Comparison of ENCODE assay signal across 7 mouse cellular contexts in the genomic region with DNA sequence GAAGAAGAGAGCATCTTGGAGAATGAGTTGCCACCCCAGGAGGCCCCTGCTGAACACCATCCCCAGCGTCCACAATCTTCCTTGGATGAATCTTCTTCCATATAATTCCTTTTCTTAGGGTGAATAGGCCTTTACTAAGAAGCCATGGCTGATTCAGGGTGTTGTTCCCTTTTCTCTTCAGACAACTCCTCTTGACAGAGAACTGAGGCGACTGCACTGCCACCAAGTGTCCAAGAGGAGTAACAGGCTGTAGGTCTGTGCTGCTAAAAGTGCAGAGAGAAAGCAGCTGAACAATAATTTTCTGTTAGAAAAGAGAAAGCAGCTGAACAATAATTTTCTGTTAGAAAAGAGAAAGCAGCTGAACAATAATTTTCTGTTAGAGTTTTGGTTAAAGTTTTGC. TPM values are rescaled to one million over a fixed set of nuclear protein-coding genes. Genes with fewer than 3 reads are reported as not detected.
DNase-seq lines count a peak whose midpoint lies in the region; ATAC-seq and TF ChIP-seq lines count a peak whose summit lies in the region.
"Not testable (repeated sequence)": the region's sequence is repeated elsewhere in the genome, so short reads cannot be mapped to it uniquely, and the experiment has no call there.

No protein-coding gene starts in this region.

- H3K36me3 ChIP-seq in ES-Bruce4 (ENCODE audit: control insufficient read depth, insufficient read depth, low read length, poor library complexity, severe bottlenecking): not testable (repeated sequence)

- not testable (repeated sequence) for TF ChIP-seq POLR2A in ES-Bruce4 (IDR thresholded peaks at IDR 0.05; ENCODE audit: insufficient read depth, low read length)

- not testable (repeated sequence) for H3K27ac ChIP-seq in ES-Bruce4 (ENCODE audit: insufficient read depth, low read length)

- H3K27me3 ChIP-seq in ES-Bruce4 (ENCODE audit: control insufficient read depth, insufficient read depth, low read length, poor library complexity, severe bottlenecking): not testable (repeated sequence)

- H3K4me1 ChIP-seq in ES-Bruce4 (ENCODE audit: control insufficient read depth, insufficient read depth, low read length): not testable (repeated sequence)

- peak; percentile 24 for TF ChIP-seq CTCF in ES-Bruce4 (IDR thresholded peaks at IDR 0.05; ENCODE audit: low read depth, low read length)

- not testable (repeated sequence) for TF ChIP-seq EP300 in ES-Bruce4 (IDR thresholded peaks at IDR 0.05; ENCODE audit: insufficient read depth, low read depth, low read length)

- DNase-seq in adrenal gland, postnatal 10 days: peak; percentile 7
- DNase-seq in embryo, embryonic 10 days (ENCODE audit: low spot score): peak; percentile 12
- DNase-seq in kidney, postnatal 10 days: peak; percentile 24
- DNase-seq in lung, postnatal 10 days: peak; percentile 3
- DNase-seq in right cerebral cortex, postnatal 14 days: peak; percentile 5

- peak; percentile 64; the same call in 1 of the 2 replicates for ATAC-seq in frontal cortex, adult (ENCODE audit: low TSS enrichment)

- not testable (repeated sequence) for H3K9ac ChIP-seq in ES-Bruce4 (ENCODE audit: low read depth, poor library complexity, severe bottlenecking)

- H3K4me3 ChIP-seq in ES-Bruce4 (ENCODE audit: low read depth, low read length): not testable (repeated sequence)

- H3K9me3 ChIP-seq in ES-Bruce4 (replicated peaks; ENCODE audit: control insufficient read depth, insufficient read depth, low read length, poor library complexity, severe bottlenecking): not testable (repeated sequence)

RNA-seq across cellular contexts. Expression of gene Atg5, which starts 49.1 kb away (rescaled TPM):
- polyA plus RNA-seq in ES-Bruce4 (2011; ENCODE audit: insufficient read depth, insufficient read length, low read depth, missing spikeins): 27.9 and 28.7 TPM in 2 replicates
- 10 to 100 TPM; 23.0 to 23.1 TPM for total RNA-seq in adrenal gland, postnatal 10 days (2021)
